Mouse (Mus musculus) layer of hippocampus, adult 8-10 months (tissue): ENCODE results near the gene Ctnnb1. TPM values are rescaled to one million over a fixed set of nuclear protein-coding genes. Genes with fewer than 3 reads are reported as not detected.

Experiments
- DNase-seq, 2 experiments: peaks; one replicate each; pipeline ENCODE4 v3.0.0; 2022; ENCODE audit warnings: low spot score in 2 of 2
- microRNA-seq, 2 experiments: library from miRNA; unstranded; fragments of <30 nt; microRNA quantifications; one replicate each; pipeline ENCODE4 v1.2.0; 2022
- total RNA-seq, 4 experiments: library from RNA; stranded (reverse); gene quantifications; 2 replicates each; pipeline ENCODE4 v1.2.4; 2022

Ctnnb1 gene
- total RNA-seq, 4 experiments from 2014 or later: 528 to 559 (median 551) TPM

- no peak for DNase-seq
These were observed 65.5 kb downstream of the Ctnnb1 start for GRCm38 (mm10) chr9:120994223-120995155.

GRCm38 (mm10) chr9:120998696-120999095 is 69.7 kb downstream of the Ctnnb1 start:
- peak; percentile 25 to 43 for DNase-seq

- DNase-seq: peak; percentile 46 to 50
These were observed 71.8 kb downstream of the Ctnnb1 start for GRCm38 (mm10) chr9:121000641-121001320.

GRCm38 (mm10) chr9:121001681-121002540 is 72.9 kb downstream of the Ctnnb1 start:
- DNase-seq: no peak

- no peak for DNase-seq
These were observed 76.9 kb downstream of the Ctnnb1 start for GRCm38 (mm10) chr9:121005961-121006360.

Small RNA genes lying within 50 kb of the gene (microRNA-seq; reads per million reads assigned to microRNA genes)
- gene Mir7090: 0 to 0.32 reads per million in 2 experiments
